Mouse (Mus musculus) stomach, embryonic 16.5 days (tissue): ENCODE measurements around the gene Tmem72. TPM values are rescaled to one million over a fixed set of nuclear protein-coding genes. Genes with fewer than 3 reads are reported as not detected.

Source experiments
- ATAC-seq: fragments of 200-750 bp; cut with Nextera tagmentation; 2 replicates; pipeline ENCODE4 v1.8.0; 2017; ENCODE audit warnings: moderate number of reproducible peaks, moderate TSS enrichment; ENCODE audit not compliant: insufficient read depth, low FRiP score
- H3K27ac ChIP-seq: fragments of 300-500 bp; sonication (generic); 2 replicates; pipeline ENCODE4 v1.5.1; 2014; ENCODE audit warnings: low read length
- H3K27me3 ChIP-seq: fragments of 300-500 bp; sonication (generic); 2 replicates; pipeline ENCODE4 v1.6.1; 2014; ENCODE audit warnings: low read length, control low read depth, mixed read lengths; ENCODE audit not compliant: control insufficient read depth, insufficient read depth
- H3K36me3 ChIP-seq: fragments of 300-500 bp; sonication (generic); 2 replicates; pipeline ENCODE4 v1.6.1; 2014; ENCODE audit warnings: low read length; ENCODE audit not compliant: control insufficient read depth, insufficient read depth
- H3K4me1 ChIP-seq: fragments of 300-500 bp; sonication (generic); 2 replicates; pipeline ENCODE4 v1.6.1; 2014; ENCODE audit warnings: low read length, control low read depth, mixed read lengths; ENCODE audit not compliant: control insufficient read depth, insufficient read depth
- H3K4me2 ChIP-seq: fragments of 300-500 bp; sonication (generic); 2 replicates; pipeline ENCODE4 v1.6.1; 2014; ENCODE audit warnings: low read depth, low read length, mixed read lengths
- H3K4me3 ChIP-seq: fragments of 300-500 bp; sonication (generic); replicated peaks from 2 replicates; pipeline ENCODE4 v1.5.1; 2014; ENCODE audit warnings: mild to moderate bottlenecking, low read length
- H3K9ac ChIP-seq: fragments of 300-500 bp; sonication (generic); 2 replicates; pipeline ENCODE4 v1.6.1; 2014; ENCODE audit warnings: low read length
- H3K9me3 ChIP-seq: fragments of 300-500 bp; sonication (generic); replicated peaks from 2 replicates; pipeline ENCODE4 v1.6.1; 2016; ENCODE audit warnings: low read length, control low read depth; ENCODE audit not compliant: control insufficient read depth
- WGBS: fragments of 180-500 bp; shearing (Covaris S2); extraction: QIAGEN DNeasy Blood & Tissue Kit; methylation state at CpG from one replicate; pipeline ENCODE4 v1.1.7; 2014; 5-methylcytosine and 5-hydroxymethylcytosine counted together
- polyA plus RNA-seq: library from polyadenylated mRNA; unstranded; fragments of >200 nt; fragmentation: Nextera tagmentation; extraction: Ambion mirVana; gene quantifications from 2 replicates; pipeline ENCODE4 v1.2.1, GENCODE M21; 2015

Tmem72 gene
- polyA plus RNA-seq, 1 experiment from 2014 or later, result 0.40 TPM

GRCm38 (mm10) chr6:116666085-116666750 lies 50.5 kb downstream of the Tmem72 start:
- no peak overlapping the region for H3K27ac ChIP-seq
- H3K4me1 ChIP-seq, result peaks cover 9% of the 10 kb centered on the region; the same call in 1 of the 2 replicates
- no peak overlapping the region for H3K4me3 ChIP-seq
- H3K36me3 ChIP-seq, result no peaks in the 10 kb centered on the region
- H3K4me2 ChIP-seq, result no peak overlapping the region
- H3K9ac ChIP-seq, result no peak overlapping the region
- no peak for ATAC-seq
- H3K27me3 ChIP-seq, result no peaks in the 10 kb centered on the region
- H3K9me3 ChIP-seq, result no peaks in the 10 kb centered on the region
- 89% methylated on average over 12 of the region's 12 CpGs for WGBS

- Histone ChIP-seq H3K4me3 (no peak overlapping the region), H3K36me3 (no peaks in the 10 kb centered on the region), H3K27me3 (no peaks in the 10 kb centered on the region), H3K4me2 (no peak overlapping the region), H3K4me1 (peaks cover 3% of the 10 kb centered on the region; the same call in 1 of the 2 replicates), H3K9ac (no peak overlapping the region), H3K27ac (no peak overlapping the region), H3K9me3 (no peaks in the 10 kb centered on the region)
- no peak for ATAC-seq
- 73% methylated on average over 3 of the region's 3 CpGs for WGBS
Observed at GRCm38 (mm10) chr6:116664830-116665229, 51.9 kb downstream of the Tmem72 start.

DNA sequence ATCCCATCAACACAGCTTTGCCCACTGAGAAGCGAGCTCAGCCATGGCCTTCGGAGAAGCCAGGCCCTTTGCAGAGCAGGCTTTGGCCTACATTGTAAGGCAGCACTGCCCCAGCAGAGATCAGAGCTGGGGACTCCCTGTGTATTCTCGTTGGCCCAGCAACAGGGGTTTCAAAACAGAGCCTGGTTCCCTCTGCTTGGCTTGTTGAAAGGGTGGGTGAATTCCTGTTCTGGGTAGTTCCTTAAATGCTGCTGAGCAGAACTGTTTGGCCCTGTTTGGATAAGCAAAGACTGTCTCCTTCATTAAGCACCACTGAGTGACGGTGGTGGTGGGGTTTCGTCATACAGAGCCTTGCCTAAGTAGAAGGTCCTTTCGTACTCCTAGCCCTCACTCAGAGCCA lies 52.7 kb downstream of the Tmem72 start:
- H3K27ac ChIP-seq, result no peak overlapping the region
- peaks cover 3% of the 10 kb centered on the region; the same call in 1 of the 2 replicates for H3K4me1 ChIP-seq
- no peak overlapping the region for H3K4me3 ChIP-seq
- no peaks in the 10 kb centered on the region for H3K27me3 ChIP-seq
- H3K9me3 ChIP-seq, result no peaks in the 10 kb centered on the region
- no peak overlapping the region for H3K4me2 ChIP-seq
- WGBS, result 76% methylated on average over 6 of the region's 6 CpGs
- no peaks in the 10 kb centered on the region for H3K36me3 ChIP-seq
- no peak overlapping the region for H3K9ac ChIP-seq
- ATAC-seq, result peak; percentile 47; the same call in 1 of the 2 replicates

GRCm38 (mm10) chr6:116663364-116663763 lies 53.3 kb downstream of the Tmem72 start:
- no peaks in the 10 kb centered on the region for H3K36me3 ChIP-seq
- H3K27ac ChIP-seq, result no peak overlapping the region
- H3K9ac ChIP-seq, result no peak overlapping the region
- no peak overlapping the region for H3K4me3 ChIP-seq
- peaks cover 3% of the 10 kb centered on the region; the same call in 1 of the 2 replicates for H3K4me1 ChIP-seq
- no peak overlapping the region for H3K4me2 ChIP-seq
- H3K9me3 ChIP-seq, result no peaks in the 10 kb centered on the region
- H3K27me3 ChIP-seq, result no peaks in the 10 kb centered on the region
- no peak for ATAC-seq
- 77% methylated on average over 2 of the region's 2 CpGs for WGBS

DNA sequence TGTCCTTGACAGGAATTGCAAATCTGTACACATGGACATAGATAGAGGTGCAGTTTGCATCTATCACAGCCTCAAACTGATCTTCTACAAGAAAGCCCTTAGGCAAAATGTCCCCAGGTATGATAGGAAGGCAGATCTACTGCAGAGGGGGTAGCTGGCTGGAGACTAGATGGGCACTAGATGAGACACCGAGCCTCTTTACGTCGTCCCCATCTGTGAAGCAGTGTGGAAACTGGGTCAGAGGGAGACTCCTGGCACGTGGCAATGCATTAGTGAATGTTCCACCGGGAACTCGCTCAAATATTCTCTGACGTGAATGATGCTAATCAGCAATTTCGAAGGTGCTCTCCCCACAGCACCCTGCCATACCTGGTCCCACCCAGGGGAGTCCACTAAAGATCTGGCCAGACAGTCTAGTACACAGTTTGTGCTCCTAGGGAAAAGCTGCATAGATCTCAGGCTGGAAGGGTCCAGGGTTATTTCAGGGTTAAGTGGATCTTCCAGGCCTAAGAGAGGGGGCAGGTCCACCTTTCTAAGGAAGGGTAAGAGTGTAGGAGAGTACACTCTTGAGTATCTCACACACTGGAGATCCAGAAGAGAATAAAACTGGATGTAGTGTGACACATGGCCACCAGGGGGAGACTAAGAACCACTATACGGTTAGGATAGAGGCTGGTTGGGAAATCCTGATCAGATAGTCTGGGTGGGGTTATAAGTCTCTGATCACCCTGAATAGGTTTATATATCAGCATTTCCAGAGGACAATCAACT lies 62.8 kb downstream of the Tmem72 start:
- ATAC-seq, result peak; percentile 29; the same call in 1 of the 2 replicates
- H3K9ac ChIP-seq, result no peak overlapping the region
- peaks cover 14% of the 10 kb centered on the region for H3K4me1 ChIP-seq
- no peaks in the 10 kb centered on the region for H3K9me3 ChIP-seq
- H3K27ac ChIP-seq, result no peak overlapping the region
- H3K36me3 ChIP-seq, result no peaks in the 10 kb centered on the region
- 62% methylated on average over 9 of the region's 9 CpGs for WGBS
- H3K4me3 ChIP-seq, result no peak overlapping the region
- H3K27me3 ChIP-seq, result no peaks in the 10 kb centered on the region
- no peak overlapping the region for H3K4me2 ChIP-seq

- ATAC-seq, result no peak
- 70% methylated on average over 3 of the region's 3 CpGs for WGBS
- H3K9me3 ChIP-seq, result no peaks in the 10 kb centered on the region
- no peak overlapping the region; the same call in 1 of the 2 replicates for H3K9ac ChIP-seq
- H3K4me1 ChIP-seq, result peaks cover 14% of the 10 kb centered on the region
- H3K27me3 ChIP-seq, result no peaks in the 10 kb centered on the region
- no peak overlapping the region for H3K4me3 ChIP-seq
- H3K36me3 ChIP-seq, result no peaks in the 10 kb centered on the region
- H3K4me2 ChIP-seq, result no peak overlapping the region; the same call in 1 of the 2 replicates
- H3K27ac ChIP-seq, result no peak overlapping the region
Observed at GRCm38 (mm10) chr6:116653191-116653590, 63.5 kb downstream of the Tmem72 start.

GRCm38 (mm10) chr6:116651437-116652118 lies 65.1 kb downstream of the Tmem72 start:
- no peaks in the 10 kb centered on the region for H3K27me3 ChIP-seq
- no peaks in the 10 kb centered on the region for H3K36me3 ChIP-seq
- H3K9ac ChIP-seq, result peak overlapping the region; percentile 48
- peak overlapping the region; percentile 5; the same call in 1 of the 2 replicates for H3K27ac ChIP-seq
- peak overlapping the region; percentile 36 for H3K4me2 ChIP-seq
- 56% methylated on average over 20 of the region's 20 CpGs for WGBS
- H3K9me3 ChIP-seq, result no peaks in the 10 kb centered on the region
- ATAC-seq, result no peak
- peaks cover 14% of the 10 kb centered on the region for H3K4me1 ChIP-seq
- H3K4me3 ChIP-seq, result peak overlapping the region; percentile 37

DNA sequence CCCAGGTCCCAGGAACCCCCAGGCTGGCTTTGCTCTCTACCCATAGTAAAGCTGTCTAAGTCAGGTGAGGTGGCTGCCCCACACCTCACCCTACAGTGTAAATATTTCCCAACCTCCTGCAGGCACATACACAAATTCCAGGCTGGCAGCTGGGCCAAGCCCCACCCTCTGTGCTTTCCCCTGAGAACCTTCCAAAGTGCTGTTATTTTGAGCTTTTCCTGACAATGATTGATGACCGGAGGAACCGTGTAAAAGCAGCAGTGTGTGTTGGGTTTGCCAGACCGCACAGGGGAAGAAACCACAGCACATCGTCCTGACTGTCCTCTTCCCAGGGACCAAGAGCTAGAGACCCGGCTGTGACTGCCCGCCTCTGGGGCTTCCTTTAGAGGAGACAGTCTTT lies 66.3 kb downstream of the Tmem72 start, which contains the start of gene Depp1:
TSS of gene Depp1 (plus strand) at position 204 of the 400 bp plus-strand sequence.
- peak within 1 kb of the TSS; percentile 83 for H3K27ac ChIP-seq
- H3K4me2 ChIP-seq, result peak within 1 kb of the TSS; percentile 45
- H3K36me3 ChIP-seq, result no peaks in the 10 kb centered on the region
- H3K9me3 ChIP-seq, result no peaks in the 10 kb centered on the region
- WGBS, result 7% methylated on average over 6 of the region's 6 CpGs
- peak within 1 kb of the TSS; percentile 37 for H3K4me3 ChIP-seq
- peak within 1 kb of the TSS; percentile 65 for H3K9ac ChIP-seq
- no peaks in the 10 kb centered on the region for H3K27me3 ChIP-seq
- peaks cover 14% of the 10 kb centered on the region for H3K4me1 ChIP-seq
- peak; percentile 90 for ATAC-seq
